Mouse (Mus musculus) neural tube, embryonic 10.5 days (tissue): ENCODE results near the gene Osbpl10.
A peak's percentile ranks its signal among the peaks of the same experiment; 100 is the strongest.

ENCODE experiments used
- DNase-seq: peaks from one replicate; pipeline ENCODE4 v3.0.0-alpha.2; 2017; ENCODE audit warnings: low spot score; ENCODE audit errors: extremely low spot score

The Osbpl10 gene

GRCm38 (mm10) chr9:115067071-115067470 is 88.7 kb downstream of the Osbpl10 start:
- no peak for DNase-seq

- no peak for DNase-seq
These were observed 96.8 kb downstream of the Osbpl10 start for GRCm38 (mm10) chr9:115075191-115075590.

GRCm38 (mm10) chr9:115088295-115088993 is 110.1 kb downstream of the Osbpl10 start:
- peak; percentile 73 for DNase-seq

- DNase-seq: no peak
These were observed 111.3 kb downstream of the Osbpl10 start for GRCm38 (mm10) chr9:115089644-115090043.

GRCm38 (mm10) chr9:115096481-115096880 is 118.1 kb downstream of the Osbpl10 start:
- DNase-seq: peak; percentile 30

GRCm38 (mm10) chr9:115097340-115097739 is 119.0 kb downstream of the Osbpl10 start:
- DNase-seq: no peak

GRCm38 (mm10) chr9:115100181-115100915 is 122.0 kb downstream of the Osbpl10 start:
- no peak for DNase-seq

GRCm38 (mm10) chr9:115107430-115107829 is 129.1 kb downstream of the Osbpl10 start:
- DNase-seq: no peak

- no peak for DNase-seq
These were observed 132.3 kb downstream of the Osbpl10 start for GRCm38 (mm10) chr9:115110655-115111054.

- DNase-seq: no peak
These were observed 138.9 kb downstream of the Osbpl10 start for GRCm38 (mm10) chr9:115117314-115117713.

GRCm38 (mm10) chr9:115120276-115120675 is 141.9 kb downstream of the Osbpl10 start:
- no peak for DNase-seq

GRCm38 (mm10) chr9:115120678-115121224 is 142.4 kb downstream of the Osbpl10 start:
- no peak for DNase-seq

GRCm38 (mm10) chr9:115127342-115127741 is 149.0 kb downstream of the Osbpl10 start:
- DNase-seq: peak; percentile 42

GRCm38 (mm10) chr9:115133926-115134325 is 155.6 kb downstream of the Osbpl10 start:
- no peak for DNase-seq

GRCm38 (mm10) chr9:115134736-115135135 is 156.4 kb downstream of the Osbpl10 start:
- DNase-seq: no peak

- no peak for DNase-seq
These were observed 157.0 kb downstream of the Osbpl10 start for GRCm38 (mm10) chr9:115135352-115135751.

- DNase-seq: no peak
These were observed 159.5 kb downstream of the Osbpl10 start for GRCm38 (mm10) chr9:115137858-115138257.

- no peak for DNase-seq
These were observed 161.4 kb downstream of the Osbpl10 start for GRCm38 (mm10) chr9:115139597-115140332.

GRCm38 (mm10) chr9:115147141-115147540 is 168.8 kb downstream of the Osbpl10 start:
- DNase-seq: no peak

GRCm38 (mm10) chr9:115147586-115148355 is 169.4 kb downstream of the Osbpl10 start:
- no peak for DNase-seq
